Mouse (Mus musculus): Measurements from ENCODE around the gene Zfp62. TPM values are rescaled to one million over a fixed set of nuclear protein-coding genes. Genes with fewer than 3 reads are reported as not detected.

Gene Zfp62
- polyA plus RNA-seq, 1 experiment from 2014 or later, result 41.7 TPM

DNA sequence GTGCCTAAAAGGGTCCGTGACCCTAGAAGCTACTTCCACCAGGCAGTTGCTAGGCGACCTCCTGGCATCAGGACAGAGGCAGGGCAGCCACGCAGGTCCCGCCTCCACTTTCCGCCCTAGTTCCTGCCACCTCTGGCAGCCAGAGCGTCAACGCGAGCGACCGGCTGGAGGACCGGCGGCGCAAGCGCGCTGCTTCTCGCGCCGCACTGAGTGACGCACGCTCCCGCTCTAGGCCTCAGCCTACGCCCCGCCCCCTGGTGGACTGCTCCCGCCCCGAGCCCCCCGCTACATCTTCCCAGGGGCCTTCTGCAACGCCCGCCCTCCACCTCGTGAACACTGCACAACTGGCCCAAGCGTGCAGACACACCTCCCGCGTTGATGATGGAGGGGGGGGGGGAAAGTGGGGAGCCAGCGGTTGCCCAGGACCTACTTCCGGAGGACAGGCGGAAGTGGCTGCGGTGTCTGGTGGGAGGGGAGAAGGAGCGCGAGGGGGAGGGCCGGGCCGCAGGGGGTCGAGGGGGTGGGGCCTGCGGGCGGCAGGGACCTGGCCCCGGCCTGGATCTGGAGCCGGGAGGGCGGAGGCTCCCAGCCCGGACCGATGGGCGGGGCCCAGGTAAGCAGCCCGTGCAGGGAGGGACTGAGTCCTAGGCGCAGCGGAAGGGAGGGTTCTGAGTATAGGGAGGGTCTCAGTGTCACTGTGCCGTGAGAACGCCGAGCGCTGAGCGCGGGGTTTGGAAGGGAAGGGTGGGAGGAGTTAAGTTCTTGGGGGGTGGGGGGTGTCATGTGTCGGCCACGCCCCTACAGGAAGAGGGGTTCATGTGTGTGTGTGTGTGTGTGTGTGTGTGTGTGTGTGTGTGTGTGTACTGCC, 40.9 kb downstream of the Zfp62 start, which contains the start of gene Mgat1:
Gene Mgat1 (plus strand): TSS at position 465 of the 868 bp plus-strand sequence.
- no peaks in the 10 kb centered on the region for H3K27me3 ChIP-seq
- H3K36me3 ChIP-seq, result no peaks in the 10 kb centered on the region
- under 1% methylated on average over 60 of the region's 60 CpGs for WGBS
- H3K4me3 ChIP-seq, result peak within 1 kb of the TSS; percentile 53
- peak within 1 kb of the TSS; percentile 70 for H3K9ac ChIP-seq
- H3K9me3 ChIP-seq, result no peaks in the 10 kb centered on the region
- peak; percentile 95 for ATAC-seq (ENCODE audit: insufficient number of reproducible peaks, insufficient read depth, low FRiP score, low TSS enrichment, low read depth)
- H3K4me2 ChIP-seq, result peak within 1 kb of the TSS; percentile 62
- H3K27ac ChIP-seq, result peak within 1 kb of the TSS; percentile 97
- H3K4me1 ChIP-seq, result peaks cover 19% of the 10 kb centered on the region

DNA sequence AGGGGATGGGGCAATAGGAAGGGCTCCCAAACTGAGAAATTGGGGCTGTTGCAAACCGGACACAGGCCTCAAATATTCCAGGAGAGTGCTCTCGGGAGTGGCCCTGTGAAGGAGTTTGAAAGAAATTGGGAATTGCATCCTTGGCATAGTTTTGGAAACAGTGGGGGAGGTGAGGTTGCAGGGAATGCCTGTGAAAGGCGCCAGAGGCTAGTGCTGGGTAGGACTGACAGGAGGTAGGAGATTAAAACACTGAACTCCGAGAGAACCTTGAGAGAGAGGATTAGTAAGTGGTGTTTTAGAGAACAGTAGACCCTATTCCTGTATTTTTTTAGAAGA, 41.5 kb downstream of the Zfp62 start:
- Histone ChIP-seq H3K9ac (peak overlapping the region; percentile 70), H3K4me1 (peaks cover 25% of the 10 kb centered on the region), H3K4me2 (peak overlapping the region; percentile 62), H3K27me3 (no peaks in the 10 kb centered on the region), H3K36me3 (no peaks in the 10 kb centered on the region), H3K27ac (peak overlapping the region; percentile 97), H3K9me3 (no peaks in the 10 kb centered on the region), H3K4me3 (peak overlapping the region; percentile 53)
- WGBS, result 0% methylated on average over 4 of the region's 4 CpGs
- no peak for ATAC-seq (ENCODE audit: insufficient number of reproducible peaks, insufficient read depth, low FRiP score, low TSS enrichment, low read depth)

DNA sequence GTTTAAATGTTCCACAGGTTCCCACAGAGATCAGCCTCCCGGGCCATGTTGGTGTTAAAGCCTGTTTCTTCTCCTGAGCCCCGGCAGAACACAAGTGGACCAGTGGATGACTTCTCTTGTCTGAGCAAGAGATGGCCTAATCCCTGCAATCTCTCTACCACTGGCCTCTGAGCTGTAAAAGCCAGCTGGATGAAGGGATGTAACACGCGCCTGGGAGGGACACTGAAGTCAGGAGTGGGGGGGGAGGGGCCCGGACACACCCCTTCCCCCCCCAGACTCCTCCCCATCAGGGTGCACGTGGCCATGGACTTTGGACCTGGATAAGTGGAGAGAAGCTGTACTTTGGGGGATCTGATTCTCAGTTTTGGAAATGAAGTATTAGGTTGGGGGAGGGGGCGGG, 42.1 kb downstream of the Zfp62 start:
- H3K36me3 ChIP-seq, result no peaks in the 10 kb centered on the region
- peak overlapping the region; percentile 53 for H3K4me3 ChIP-seq
- peak overlapping the region; percentile 62 for H3K4me2 ChIP-seq
- no peaks in the 10 kb centered on the region for H3K27me3 ChIP-seq
- peak overlapping the region; percentile 97 for H3K27ac ChIP-seq
- H3K9me3 ChIP-seq, result no peaks in the 10 kb centered on the region
- 15% methylated on average over 7 of the region's 7 CpGs for WGBS
- no peak for ATAC-seq (ENCODE audit: insufficient number of reproducible peaks, insufficient read depth, low FRiP score, low TSS enrichment, low read depth)
- peaks cover 31% of the 10 kb centered on the region for H3K4me1 ChIP-seq
- 0 out of 2 replicates have a peak overlapping the region, but pooled peaks have one; percentile 70 for H3K9ac ChIP-seq

DNA sequence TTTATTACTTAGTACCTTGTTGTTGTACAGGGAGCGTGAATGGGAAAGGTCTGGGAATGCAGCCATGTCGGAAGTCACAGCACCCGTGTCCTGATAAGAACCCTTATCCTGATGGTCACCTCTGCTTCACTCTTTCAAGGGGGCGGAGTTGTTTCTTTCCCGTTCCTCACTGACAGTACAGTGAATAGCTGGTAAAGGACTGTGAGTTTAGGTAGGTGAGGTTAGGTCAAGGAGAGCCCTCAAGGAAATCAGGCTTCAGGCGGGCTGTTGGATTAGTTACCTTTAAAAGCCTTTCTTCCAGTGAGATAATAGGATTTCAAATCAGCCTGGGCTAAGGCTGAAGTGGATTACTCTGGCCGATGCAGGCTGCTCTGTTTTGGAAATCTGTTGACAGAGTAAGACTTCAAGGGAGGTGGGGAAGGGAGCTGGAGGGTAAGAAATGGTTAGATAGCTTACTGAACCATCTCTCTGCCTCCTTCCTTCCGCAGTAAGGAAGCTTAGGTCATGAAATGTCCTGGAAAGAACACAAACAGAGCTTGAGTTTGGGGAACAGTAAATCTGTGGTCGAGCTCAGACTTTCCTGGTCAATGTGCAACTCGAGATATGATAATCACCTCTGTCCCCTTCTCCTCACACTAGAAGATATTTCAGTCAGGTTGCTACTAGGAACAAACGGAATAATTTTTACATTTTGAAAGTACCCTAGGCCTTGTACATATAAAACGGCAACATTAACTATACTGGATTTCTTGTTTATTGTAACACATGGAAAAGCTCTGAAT, 42.7 kb downstream of the Zfp62 start:
- Histone ChIP-seq H3K27ac (no peak overlapping the region), H3K4me3 (peak overlapping the region; percentile 53), H3K4me1 (peaks cover 31% of the 10 kb centered on the region)

DNA sequence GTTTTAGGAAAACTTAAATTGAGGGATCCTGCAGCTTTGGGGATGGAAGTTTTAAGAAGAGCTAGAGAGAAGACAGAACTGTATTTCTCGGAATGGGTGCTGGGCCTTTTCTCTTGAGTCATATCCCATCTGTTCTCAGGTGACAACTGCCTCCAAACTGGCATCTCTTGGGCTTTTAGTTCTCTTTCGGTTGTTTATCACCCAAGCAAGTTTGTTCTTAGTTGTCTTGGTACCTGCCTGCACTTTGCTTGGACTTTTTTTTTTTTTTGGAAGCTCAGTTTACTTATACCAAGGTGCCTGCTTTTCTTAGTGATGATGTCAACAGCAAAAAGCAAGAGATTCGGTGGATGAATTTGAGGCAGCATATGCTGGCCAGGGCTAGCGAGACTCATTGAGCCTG, 43.4 kb downstream of the Zfp62 start:
- no peak for ATAC-seq (ENCODE audit: insufficient number of reproducible peaks, insufficient read depth, low FRiP score, low TSS enrichment, low read depth)
- Histone ChIP-seq H3K4me1 (peaks cover 38% of the 10 kb centered on the region), H3K27me3 (no peaks in the 10 kb centered on the region), H3K27ac (no peak overlapping the region), H3K9ac (no peak overlapping the region), H3K36me3 (no peaks in the 10 kb centered on the region), H3K4me2 (no peak overlapping the region), H3K9me3 (no peaks in the 10 kb centered on the region), H3K4me3 (no peak overlapping the region)
- WGBS, result 85% methylated on average over 4 of the region's 4 CpGs

More for the DNA sequence above, 42.7 kb downstream of the Zfp62 start:
- H3K27me3 ChIP-seq, result no peaks in the 10 kb centered on the region
- no peak for ATAC-seq (ENCODE audit: insufficient number of reproducible peaks, insufficient read depth, low FRiP score, low TSS enrichment, low read depth)
- H3K9ac ChIP-seq, result peak overlapping the region; percentile 54; the same call in 1 of the 2 replicates
- 24% methylated on average over 12 of the region's 12 CpGs for WGBS
- no peaks in the 10 kb centered on the region for H3K36me3 ChIP-seq
- peak overlapping the region; percentile 62 for H3K4me2 ChIP-seq
- no peaks in the 10 kb centered on the region for H3K9me3 ChIP-seq

DNA sequence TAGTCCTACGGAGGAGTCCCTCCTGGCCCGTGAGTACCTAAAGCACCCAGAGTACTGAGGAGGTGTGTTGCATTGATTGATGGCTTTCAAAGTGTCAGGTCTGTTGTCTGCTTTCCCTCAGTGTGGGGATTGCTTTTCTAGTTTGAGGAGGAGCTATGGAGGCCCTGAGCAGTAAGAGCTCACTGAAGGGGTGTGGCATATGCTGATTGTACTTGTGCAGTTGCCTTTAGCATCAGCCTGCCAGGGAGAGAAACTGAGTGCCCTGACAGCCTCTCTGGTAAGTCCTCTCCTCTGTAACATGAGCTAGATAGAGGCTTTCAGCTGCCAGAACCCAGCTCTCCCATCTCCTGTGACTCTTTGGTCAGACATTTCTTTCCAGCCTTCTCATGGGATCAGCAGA, 44.2 kb downstream of the Zfp62 start:
- Histone ChIP-seq H3K27ac (no peak overlapping the region), H3K4me2 (no peak overlapping the region), H3K4me3 (no peak overlapping the region), H3K36me3 (peaks cover 7% of the 10 kb centered on the region; the same call in 1 of the 2 replicates), H3K27me3 (no peaks in the 10 kb centered on the region), H3K4me1 (peaks cover 45% of the 10 kb centered on the region), H3K9ac (no peak overlapping the region), H3K9me3 (no peaks in the 10 kb centered on the region)
- 74% methylated on average over 2 of the region's 2 CpGs for WGBS
- no peak for ATAC-seq (ENCODE audit: insufficient number of reproducible peaks, insufficient read depth, low FRiP score, low TSS enrichment, low read depth)

DNA sequence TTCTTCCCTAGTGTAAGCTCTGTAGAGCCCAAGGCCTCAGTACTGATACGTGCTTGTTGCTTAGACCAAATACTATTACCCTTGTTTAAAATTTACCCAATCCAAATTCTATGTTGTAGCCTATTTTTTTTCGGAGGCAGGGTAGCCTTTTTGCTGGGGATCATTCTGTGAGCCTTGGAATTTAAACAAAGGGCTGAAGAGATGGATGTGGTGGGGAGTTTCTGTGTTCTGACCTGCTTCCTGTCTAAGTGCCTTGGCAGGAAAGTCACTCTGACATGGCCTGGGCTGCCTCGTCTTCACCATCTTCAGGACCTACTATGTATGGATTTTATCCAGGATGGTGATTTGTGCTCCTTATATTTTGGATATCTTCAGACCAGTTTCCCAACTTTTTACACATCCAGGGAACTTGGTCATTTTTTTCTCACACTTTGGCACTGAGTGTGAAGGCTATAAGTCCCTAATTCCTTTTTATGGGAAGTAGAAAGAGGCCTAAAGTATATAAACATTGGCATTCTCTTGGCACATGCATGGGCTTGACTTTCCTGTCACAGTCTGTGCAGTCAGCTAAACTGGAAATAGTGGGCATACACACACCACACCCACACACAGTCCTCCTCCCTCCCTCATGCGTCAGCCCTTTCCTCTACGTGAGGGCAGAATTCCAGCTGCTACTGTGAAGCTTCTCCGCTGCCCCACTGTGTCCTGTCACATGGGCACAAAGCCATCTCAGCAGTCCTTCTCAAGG, 45.3 kb downstream of the Zfp62 start:
- Histone ChIP-seq H3K27ac (no peak overlapping the region), H3K9ac (no peak overlapping the region), H3K9me3 (no peaks in the 10 kb centered on the region), H3K4me3 (no peak overlapping the region), H3K4me1 (peaks cover 42% of the 10 kb centered on the region), H3K27me3 (no peaks in the 10 kb centered on the region), H3K4me2 (no peak overlapping the region), H3K36me3 (peaks cover 17% of the 10 kb centered on the region; the same call in 1 of the 2 replicates)
- no peak for ATAC-seq (ENCODE audit: insufficient number of reproducible peaks, insufficient read depth, low FRiP score, low TSS enrichment, low read depth)
- 63% methylated on average over 6 of the region's 6 CpGs for whole genome bisulfite sequencing

DNA sequence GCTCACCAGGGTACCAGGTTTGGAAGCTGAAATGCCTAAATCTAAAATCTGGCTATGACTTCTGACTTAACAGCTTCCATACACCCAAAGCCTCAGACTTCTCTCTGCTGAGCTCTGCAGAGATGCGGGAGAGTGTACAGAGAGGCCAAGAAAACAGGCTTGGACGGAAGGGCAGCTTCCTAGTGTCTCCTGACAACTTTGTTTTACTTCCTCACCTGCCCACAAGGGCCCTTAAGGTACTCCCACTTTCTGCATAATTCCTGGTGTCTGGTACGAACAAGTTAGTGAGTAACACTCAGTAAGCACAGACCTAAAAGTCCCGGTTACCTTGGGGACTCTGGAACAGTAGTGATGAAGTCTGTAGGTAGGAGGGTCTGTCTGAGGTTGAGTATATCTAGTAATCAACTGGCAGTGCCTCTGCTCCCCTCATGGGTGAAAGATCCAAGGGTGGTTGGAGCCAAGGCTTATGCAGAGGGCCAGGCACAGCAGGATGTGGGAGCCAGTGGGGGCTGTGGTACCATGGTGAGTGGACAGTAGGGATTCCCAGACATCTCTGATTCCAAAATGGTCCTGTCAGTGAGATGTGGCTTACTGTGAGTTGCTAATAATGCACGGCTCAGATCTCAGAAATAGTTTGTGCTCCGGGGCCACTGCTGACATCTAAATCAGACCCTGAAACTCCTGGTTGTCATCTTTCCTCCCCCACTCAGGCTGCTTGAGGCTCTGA, 46.0 kb downstream of the Zfp62 start:
- Histone ChIP-seq H3K4me3 (no peak overlapping the region), H3K36me3 (peaks cover 24% of the 10 kb centered on the region; the same call in 1 of the 2 replicates), H3K9me3 (no peaks in the 10 kb centered on the region), H3K4me2 (peak overlapping the region; percentile 70), H3K9ac (no peak overlapping the region), H3K27me3 (no peaks in the 10 kb centered on the region), H3K4me1 (peaks cover 42% of the 10 kb centered on the region), H3K27ac (no peak overlapping the region)
- no peak for ATAC-seq (ENCODE audit: insufficient number of reproducible peaks, insufficient read depth, low FRiP score, low TSS enrichment, low read depth)
- 62% methylated on average over 6 of the region's 6 CpGs for WGBS

DNA sequence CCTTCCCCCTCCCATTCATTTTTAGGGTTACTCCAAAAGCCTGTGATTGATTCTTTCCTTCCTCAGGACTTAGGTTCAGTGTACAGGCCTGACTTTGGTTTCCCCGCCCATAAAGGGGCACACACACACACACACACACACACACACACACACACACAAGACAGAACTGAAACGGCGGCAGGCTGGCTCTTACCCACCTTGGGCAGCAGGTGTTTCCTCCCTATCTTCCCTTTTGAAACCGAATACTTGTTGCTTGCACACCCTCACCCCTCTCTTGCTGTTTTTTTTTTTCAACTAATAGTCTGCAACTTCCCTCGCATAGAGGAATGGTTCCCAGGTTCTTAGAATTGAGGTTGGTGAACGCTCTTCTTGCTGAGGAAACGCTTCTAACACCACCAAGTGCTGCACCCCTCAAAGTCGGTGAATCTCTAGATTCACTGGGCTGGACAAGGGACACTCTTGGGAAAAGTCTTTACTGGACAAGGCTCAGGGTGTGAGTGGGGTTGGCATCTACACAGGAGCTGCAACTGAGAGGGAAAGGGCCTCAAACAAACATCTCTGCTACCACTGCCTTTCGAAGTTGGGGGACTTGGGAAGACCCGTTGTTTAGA, 46.8 kb downstream of the Zfp62 start:
- Histone ChIP-seq H3K4me1 (peaks cover 37% of the 10 kb centered on the region), H3K9ac (peak overlapping the region; percentile 94), H3K9me3 (no peaks in the 10 kb centered on the region), H3K27me3 (no peaks in the 10 kb centered on the region), H3K4me2 (peak overlapping the region; percentile 70), H3K27ac (peak overlapping the region; percentile 94), H3K4me3 (peak overlapping the region; percentile 73), H3K36me3 (peaks cover 30% of the 10 kb centered on the region)
- 20% methylated on average over 10 of the region's 10 CpGs for WGBS
- ATAC-seq (ENCODE audit: insufficient number of reproducible peaks, insufficient read depth, low FRiP score, low TSS enrichment, low read depth), result no peak

DNA sequence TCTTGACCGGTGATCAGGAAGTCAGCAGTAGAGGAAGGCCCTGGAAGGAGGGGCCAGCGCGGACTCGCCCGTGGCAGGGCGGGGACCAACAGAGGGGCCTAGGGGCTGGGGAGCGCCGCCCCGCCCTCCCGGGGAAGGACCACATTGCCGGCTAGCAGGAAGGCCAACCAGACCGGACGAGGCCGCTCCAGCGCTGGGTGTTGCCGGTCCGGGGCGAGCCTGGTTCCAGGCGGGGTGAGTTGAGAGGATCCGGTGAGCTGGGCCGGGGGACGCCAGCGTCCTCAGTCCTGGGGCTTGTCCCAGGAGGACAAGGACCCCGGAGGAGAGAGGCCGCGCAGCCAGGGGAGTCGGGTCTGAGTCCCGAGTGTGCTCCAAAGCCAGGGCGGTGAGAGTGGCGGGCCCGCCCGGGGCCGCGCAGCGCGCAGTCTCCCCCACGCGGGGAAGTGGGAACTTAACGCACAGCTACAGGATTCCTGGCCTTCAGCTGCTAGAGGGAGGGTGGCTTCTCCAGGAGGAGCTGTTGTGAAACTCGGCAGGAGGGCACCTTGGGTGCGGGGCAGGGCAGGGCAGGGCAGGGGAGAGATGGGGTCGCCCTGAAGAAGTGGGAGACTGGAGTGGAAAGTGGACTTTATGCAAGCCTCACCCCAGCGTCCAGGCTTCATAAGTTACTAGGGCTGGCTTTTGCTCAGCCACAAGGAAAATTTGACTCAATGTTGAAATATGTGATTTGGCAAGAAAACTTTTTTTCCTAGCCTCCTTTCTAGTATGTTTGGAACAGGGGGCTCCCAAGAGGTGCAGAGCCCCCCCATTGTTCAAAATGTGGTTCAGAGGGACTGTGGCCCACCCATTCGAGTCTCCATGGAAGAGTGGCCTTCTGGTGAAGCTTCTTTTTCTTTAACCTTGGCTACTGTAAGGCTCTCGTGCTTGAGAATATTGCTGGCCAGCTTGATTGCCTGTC, 47.6 kb downstream of the Zfp62 start:
- Histone ChIP-seq H3K9ac (peak overlapping the region; percentile 94), H3K4me2 (peak overlapping the region; percentile 70), H3K4me3 (peak overlapping the region; percentile 73), H3K27ac (peak overlapping the region; percentile 94), H3K27me3 (no peaks in the 10 kb centered on the region), H3K4me1 (peaks cover 30% of the 10 kb centered on the region), H3K36me3 (peaks cover 32% of the 10 kb centered on the region), H3K9me3 (no peaks in the 10 kb centered on the region)
- ATAC-seq (ENCODE audit: insufficient number of reproducible peaks, insufficient read depth, low FRiP score, low TSS enrichment, low read depth), result peak; percentile 86
- whole genome bisulfite sequencing, result 3% methylated on average over 45 of the region's 45 CpGs

All from embryonic facial prominence, embryonic 13.5 days (tissue).